Mouse (Mus musculus) G1E (cell line): ENCODE data around the gene Ubxn10.

Experiments
- CTCF ChIP-seq: IDR thresholded peaks from 2 replicates; pipeline ENCODE4 v1.5.1; 2012; ENCODE audit warnings: low read depth, low read length, inconsistent platforms, mixed read lengths
- GATA1 ChIP-seq: IDR thresholded peaks from 2 replicates; pipeline ENCODE4 v1.6.1; 2012; ENCODE audit warnings: borderline replicate concordance, low read length, inconsistent platforms, mixed read lengths
- POLR2AphosphoS5 ChIP-seq: IDR thresholded peaks from 2 replicates; pipeline ENCODE4 v1.6.1; 2012; ENCODE audit warnings: low read depth, low read length, inconsistent platforms; ENCODE audit not compliant: insufficient replicate concordance
- TAL1 ChIP-seq: conservative IDR thresholded peaks from 2 replicates; pipeline ENCODE4 v1.6.1; 2012; ENCODE audit warnings: low read depth, low read length, inconsistent platforms, mixed read lengths

DNA sequence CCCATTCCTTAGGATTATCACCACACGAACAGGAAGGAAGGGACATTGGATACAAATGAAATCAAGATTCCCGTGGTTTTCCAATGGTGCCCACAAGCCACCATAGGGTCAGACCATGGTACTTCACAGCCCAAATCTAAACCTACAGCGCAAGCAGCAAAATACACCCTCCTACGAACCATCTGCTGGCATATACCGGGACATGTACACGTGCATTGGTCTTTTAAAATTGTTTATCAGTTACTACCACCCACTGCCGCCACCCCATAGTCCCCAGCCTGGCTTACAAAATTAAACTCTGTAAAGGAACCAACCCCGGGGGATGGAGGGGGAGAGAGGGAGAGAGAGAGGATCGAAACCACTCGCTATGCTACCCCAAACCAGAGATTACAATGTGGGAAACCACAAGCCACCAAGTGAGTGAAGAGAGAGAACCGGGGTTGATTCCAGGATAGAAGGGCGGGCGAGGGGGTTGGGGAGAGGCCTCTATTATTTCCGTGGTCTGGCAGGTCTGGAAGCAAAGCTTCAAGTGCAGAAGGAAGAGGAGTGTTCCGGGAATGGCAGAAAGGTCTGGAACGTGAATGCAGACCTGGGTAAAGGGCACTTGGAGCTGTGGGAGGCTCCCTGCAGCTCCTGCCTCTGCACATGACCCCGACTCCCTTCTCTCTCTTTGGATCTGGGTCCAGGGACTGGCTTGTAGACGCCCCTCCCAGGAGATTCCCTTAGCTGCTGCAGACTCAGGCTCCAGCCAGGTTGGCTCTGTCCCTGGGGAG is 12.4 kb downstream of the Ubxn10 start, which contains the start of gene Pla2g2c:
- TF ChIP-seq CTCF = no peak
- no peak for TF ChIP-seq POLR2AphosphoS5
- TF ChIP-seq GATA1 = no peak
- TF ChIP-seq TAL1 = no peak
